ENCODE assay signal across 25 mouse cellular contexts in the genomic region with DNA sequence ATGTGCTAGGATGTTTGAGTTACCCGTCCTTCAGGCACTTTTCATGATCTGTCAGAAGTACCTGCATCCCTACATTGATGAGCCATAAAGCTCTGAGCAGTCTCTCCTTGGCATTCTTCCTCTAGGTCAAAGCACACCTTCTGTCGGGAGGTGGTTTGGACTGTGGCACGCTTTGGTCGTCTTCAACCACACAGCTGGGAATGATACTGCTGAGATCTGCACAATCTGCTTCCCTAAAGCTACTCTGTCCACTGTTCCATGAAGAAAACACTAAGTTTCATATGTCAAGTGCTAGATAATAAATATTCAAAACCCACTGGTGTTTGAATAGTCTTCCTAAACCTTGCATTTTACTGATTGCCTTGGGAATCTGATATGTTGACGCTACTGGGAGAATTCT.
"Had no signal": no experiment of that assay in that cellular context is flagged by ENCODE, and none has a peak within 500 bp of the region (broad histone marks: within the 10 kb centered on the region; RNA-seq: fewer than 3 reads in every experiment).

No protein-coding gene starts in this region.

- ATAC-seq: hindbrain, embryonic 16.5 days; inflammation-experienced regulatory T-cells, adult 6 months; intestine, embryonic 15.5 days; intestine, postnatal 0 days had no signal

- DNase-seq: gastrocnemius, postnatal 14 days; gastrocnemius, postnatal 36 days; heart, adult 11 months; heart, adult 2 months; heart, postnatal 10 days; heart, postnatal 4 days; kidney, adult 18-20 months; kidney, postnatal 4 days; left cerebral cortex, postnatal 4 days; liver; liver, embryonic 13.5 days had no signal

- H3K4me3 ChIP-seq: heart, adult 2 months; heart, embryonic 10.5 days; heart, embryonic 12.5 days; hindbrain, embryonic 10.5 days; hindbrain, embryonic 12.5 days; intestine, embryonic 15.5 days; layer of hippocampus, adult 2 months; left cerebral cortex, adult 2 months; limb, embryonic 12.5 days; liver, embryonic 13.5 days; liver, embryonic 15.5 days had no signal

- H3K27ac ChIP-seq: heart, adult 2 months; heart, embryonic 10.5 days; hindbrain, embryonic 10.5 days; hindbrain, embryonic 12.5 days; hindbrain, embryonic 14.5 days; intestine, embryonic 15.5 days; layer of hippocampus, adult 2 months; left cerebral cortex, adult 2 months; limb, embryonic 12.5 days; liver, embryonic 13.5 days; liver, embryonic 15.5 days had no signal

- H3K9ac ChIP-seq: heart, embryonic 12.5 days; hindbrain, embryonic 12.5 days; hindbrain, embryonic 14.5 days; intestine, embryonic 15.5 days; limb, embryonic 12.5 days; liver, embryonic 13.5 days; liver, embryonic 15.5 days had no signal

- H3K9me3 ChIP-seq: heart, embryonic 10.5 days; heart, embryonic 12.5 days; hindbrain, embryonic 10.5 days; hindbrain, embryonic 12.5 days; intestine, embryonic 15.5 days; limb, embryonic 12.5 days; liver, embryonic 13.5 days; liver, embryonic 15.5 days had no signal

- H3K27me3 ChIP-seq: heart, embryonic 12.5 days; hindbrain, embryonic 12.5 days; intestine, embryonic 15.5 days; limb, embryonic 12.5 days had no signal

- H3K36me3 ChIP-seq: heart, embryonic 10.5 days; heart, embryonic 12.5 days; hindbrain, embryonic 10.5 days; hindbrain, embryonic 12.5 days; intestine, embryonic 15.5 days; limb, embryonic 12.5 days; liver, embryonic 13.5 days; liver, embryonic 15.5 days had no signal

- H3K4me2 ChIP-seq: heart, embryonic 12.5 days; hindbrain, embryonic 12.5 days; hindbrain, embryonic 14.5 days; intestine, embryonic 15.5 days; limb, embryonic 12.5 days; liver, embryonic 11.5 days; liver, embryonic 13.5 days; liver, embryonic 15.5 days had no signal
